Mouse (Mus musculus) mouse trophoblast stem cell (cell line): ENCODE measurements around the gene Lekr1.

Experiments used
- in situ Hi-C, 2 experiments: fragments of 300-500 bp; cut with MseI, MboI; formaldehyde crosslinking; loops; 2 replicates in 1 of 2; 3 replicates in 1 of 2; pipeline ENCODE4 v1.15.1; 2025

The Lekr1 gene

DNA sequence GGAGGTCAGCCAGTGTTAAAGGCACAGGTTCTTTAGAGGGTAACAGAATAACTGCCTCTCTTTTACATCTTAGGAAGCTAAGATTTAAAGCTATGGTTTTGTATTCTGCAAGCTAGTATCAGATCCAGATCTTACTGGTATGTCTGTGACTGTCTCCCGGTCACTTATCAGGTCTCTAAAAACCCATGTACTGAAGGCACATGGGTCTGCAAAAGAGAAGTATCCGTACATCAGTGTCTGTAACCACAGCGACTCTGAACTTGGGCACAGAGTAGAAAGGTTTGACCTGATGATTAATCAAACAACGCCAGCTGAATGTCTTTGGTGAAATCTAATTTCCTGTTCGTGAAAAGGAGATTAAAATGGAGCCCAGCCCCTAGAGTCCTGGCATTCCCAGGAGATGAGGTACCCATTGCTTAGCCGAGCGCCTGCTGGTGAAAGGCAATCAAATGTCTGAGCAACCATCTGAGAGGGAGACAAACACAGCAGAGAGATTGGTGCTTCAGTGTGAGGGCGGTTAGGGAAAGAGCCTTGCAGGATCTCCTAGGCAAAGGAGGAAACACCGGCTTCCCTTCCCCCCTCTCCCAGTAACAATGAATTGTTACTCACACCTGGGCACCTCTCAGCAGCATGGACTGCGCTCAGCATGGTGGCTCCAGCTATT lies 205.7 kb downstream of the Lekr1 start:
- in situ Hi-C loops, result loop anchor here (25.0 kb wide), 1 partner anchor 334 kb away; the partner anchor contains the start of gene Tiparp (in 2 of the 2)

GRCm38 (mm10) chr3:65873093-65873830 lies 207.2 kb downstream of the Lekr1 start:
- in situ Hi-C loops, result loop anchor here (25.0 kb wide), 1 partner anchor 336 kb away; the partner anchor contains the start of gene Tiparp (in 2 of the 2)
